Mouse (Mus musculus) heart, adult 9 months (tissue): ENCODE data around the gene Spindoc.

Experiments used
- DNase-seq, 2 experiments: peaks; one replicate each; pipeline ENCODE4 v3.0.0; 2022; ENCODE audit warnings: low spot score in 2 of 2

Spindoc gene

DNA sequence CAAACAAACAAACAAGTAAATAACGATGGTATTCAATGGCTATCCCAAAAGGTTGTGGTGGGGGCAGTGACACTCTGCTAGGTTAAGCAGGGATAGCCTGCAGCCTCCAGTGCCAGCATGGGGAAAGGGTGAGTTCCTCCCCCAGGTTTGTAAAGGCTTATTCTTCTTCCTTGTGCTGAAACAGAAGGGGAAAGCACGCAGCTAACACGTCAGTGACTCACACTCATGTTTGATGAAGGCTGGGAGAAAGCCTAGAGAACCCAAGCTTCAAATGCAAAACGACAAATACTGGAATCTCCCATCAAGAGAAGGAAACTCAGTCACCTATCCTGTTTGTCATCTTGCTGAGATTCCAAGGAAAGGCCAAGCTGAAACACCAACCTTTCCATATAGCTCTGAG lies 47.1 kb downstream of the Spindoc start:
- no peak for DNase-seq

DNA sequence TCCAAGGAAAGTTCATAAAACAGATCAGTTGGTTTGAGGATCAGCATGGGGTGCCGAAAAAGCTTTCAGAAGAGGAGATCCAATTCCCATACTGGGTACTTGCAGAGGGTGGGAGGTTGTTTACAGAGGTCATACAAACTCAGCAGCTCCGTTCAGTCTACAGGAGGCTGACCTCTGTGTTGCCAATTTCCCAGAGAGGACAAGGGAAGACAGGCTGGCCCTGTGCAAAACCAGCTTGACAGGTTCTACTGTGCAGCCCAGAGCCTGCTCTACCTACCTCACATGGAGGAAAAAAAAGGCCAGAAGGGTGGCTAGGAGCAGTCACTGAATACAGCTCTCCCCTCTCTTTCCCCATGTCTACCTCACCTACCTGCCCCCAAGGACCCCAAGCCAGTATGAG lies 48.7 kb downstream of the Spindoc start:
- no peak for DNase-seq

DNA sequence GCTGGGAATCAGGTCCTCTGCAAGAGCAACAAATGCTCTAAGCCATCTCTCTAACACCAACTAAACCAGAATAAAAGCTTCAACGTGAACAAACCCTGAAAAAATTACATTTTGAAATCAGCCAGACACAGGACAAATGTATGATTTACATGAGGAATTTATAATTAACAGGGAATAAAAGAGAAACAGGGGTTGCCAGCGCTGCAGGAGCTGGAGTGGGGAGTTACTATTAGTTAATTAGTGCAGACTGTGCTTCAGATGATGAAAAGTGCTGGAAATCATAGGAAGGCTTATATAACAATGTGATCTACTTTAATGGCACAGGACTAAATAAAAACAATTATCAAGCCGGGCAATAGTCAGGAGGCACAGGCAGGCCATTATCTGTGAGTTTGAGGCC lies 61.4 kb downstream of the Spindoc start:
- DNase-seq = no peak

DNA sequence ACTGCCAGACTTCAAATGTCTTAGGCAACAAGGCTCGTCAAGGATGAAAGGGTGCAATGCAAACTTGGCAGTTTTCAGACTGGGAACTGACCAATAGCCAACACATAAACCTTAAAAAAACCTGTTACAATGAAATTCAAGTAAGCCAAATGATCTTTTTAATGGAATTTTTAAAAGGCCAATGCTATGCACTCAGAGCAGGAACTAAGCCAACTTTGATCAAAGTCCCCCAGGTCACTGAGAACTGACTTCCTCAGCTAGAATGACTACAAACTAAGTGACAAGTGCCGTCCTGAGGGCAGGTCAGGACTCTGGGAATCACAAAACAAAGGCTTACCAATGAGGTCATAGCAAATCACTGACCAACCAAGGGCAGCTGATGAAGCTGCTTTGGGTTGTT lies 62.6 kb downstream of the Spindoc start:
- no peak for DNase-seq

DNA sequence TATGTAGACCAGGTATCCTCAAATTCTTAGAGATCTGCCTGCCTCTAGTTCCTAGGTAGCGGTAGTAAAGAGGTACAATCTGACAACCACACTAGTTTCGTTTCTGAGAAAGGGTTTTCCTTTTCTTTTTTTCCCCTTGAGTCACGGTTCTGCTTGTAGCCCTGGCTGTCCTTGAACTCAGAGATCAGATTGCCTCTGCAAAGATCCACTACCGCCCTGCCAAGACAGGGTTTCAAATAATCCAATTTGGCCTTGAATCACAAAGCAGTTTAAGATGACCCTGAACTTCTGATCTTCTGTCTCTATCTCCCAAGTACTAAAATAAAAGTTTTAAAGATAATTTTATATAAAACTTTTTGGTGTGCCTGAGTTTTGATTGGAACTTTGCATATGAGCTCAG lies 65.1 kb downstream of the Spindoc start:
- no peak for DNase-seq

DNA sequence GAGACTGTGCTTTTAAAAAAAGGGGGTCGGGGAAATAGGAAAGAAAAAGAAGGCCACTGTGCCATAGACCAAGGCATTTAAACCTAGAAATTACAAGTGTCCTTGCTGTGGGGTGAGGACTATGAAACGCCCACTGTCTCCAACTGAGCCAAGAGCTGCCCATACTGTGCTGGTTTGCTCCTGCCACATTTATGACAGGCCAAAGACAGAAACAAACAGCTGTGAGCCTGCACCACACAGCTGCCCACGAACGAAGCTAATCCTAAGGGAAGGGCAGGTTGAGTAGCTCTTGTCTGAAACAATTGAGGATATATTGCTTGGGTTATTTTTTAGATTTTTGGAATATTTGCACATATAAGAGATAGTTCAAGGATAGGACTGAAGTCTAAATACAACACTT lies 66.0 kb downstream of the Spindoc start:
- no peak for DNase-seq

DNA sequence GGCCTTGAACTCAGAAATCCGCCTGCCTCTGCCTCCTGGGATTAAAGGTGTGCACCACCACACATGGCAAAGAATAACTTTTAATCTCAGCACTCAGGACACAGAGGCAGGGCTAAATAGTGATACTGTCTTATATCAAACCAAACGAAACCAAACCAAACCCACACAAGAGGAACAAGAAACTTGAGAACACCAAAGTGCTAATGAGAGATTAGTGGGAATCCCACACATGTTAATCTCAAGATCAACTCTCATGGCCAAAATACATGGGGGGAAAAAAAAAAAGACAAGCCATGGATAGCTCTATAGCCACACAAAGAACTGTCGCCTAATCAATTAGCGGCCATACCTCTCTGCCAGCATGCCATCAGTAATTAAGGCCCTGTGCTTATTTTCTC lies 67.2 kb downstream of the Spindoc start:
- no peak for DNase-seq

DNA sequence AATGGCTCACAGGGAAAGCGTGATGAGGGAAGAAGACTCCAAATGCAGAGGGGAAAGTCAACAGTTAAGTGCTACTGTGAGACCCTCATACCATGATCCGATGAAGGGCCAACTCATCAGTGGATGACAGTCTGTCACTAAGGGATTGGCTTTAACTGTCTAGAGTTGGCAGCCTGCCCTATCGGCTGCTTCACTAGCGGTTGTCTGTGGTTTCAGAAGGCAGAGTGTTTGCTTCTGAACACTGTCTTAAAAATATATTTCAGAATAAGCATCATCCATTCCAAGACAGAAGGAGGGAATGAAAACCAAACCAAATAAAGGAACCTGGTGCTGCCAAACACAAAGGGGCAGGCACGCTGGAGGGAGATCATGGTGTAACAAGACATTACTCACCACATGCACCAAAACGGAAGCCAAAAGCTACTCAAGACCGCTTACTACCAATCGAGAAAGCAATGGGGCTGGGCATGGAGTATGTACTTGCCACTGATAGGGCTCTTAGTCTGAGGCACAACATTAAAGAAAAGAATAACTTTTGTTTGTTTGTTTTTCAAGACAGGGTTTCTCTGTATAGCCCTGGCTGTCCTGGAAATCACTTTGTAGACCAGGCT lies 67.7 kb downstream of the Spindoc start:
- no peak for DNase-seq

DNA sequence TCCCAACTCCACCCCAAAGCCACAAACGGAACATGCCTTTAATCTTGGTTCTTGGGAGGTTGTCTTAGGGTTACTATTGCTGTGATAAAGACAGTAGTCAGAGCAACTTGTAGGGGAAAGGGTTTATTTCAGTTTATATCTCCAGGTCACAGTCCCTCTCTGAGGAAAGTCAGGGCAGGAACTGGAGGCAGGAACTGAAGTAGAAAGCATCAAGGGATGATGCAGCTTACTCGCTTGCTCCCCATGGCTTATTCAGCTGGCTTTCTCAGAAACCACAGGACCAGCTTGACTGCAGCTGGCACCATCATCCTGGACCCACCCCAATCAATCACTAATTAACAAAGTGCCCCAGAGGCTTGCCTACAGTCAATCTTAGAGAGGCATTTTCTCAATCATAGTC lies 69.1 kb downstream of the Spindoc start:
- DNase-seq = no peak

DNA sequence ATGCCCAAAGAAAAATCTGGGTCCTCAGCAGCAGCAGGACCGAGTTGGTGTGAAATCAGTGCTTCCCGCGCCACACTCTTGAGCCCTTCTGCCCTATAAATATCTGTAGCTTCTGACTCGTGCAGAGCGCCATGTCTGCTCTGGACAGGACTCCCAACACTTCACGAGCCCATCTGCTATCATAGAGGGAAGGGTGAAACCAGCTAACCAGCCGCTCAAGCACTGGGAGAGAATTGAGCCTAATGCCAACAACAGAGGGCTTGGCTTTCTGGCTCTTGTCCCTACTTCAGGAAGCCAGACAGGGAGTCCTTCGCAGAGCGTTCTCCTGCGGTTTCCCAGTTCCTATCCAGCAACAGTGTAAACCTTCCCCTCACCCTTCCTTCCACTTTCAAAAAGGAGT lies 71.5 kb downstream of the Spindoc start:
- peak; percentile 63 for DNase-seq

DNA sequence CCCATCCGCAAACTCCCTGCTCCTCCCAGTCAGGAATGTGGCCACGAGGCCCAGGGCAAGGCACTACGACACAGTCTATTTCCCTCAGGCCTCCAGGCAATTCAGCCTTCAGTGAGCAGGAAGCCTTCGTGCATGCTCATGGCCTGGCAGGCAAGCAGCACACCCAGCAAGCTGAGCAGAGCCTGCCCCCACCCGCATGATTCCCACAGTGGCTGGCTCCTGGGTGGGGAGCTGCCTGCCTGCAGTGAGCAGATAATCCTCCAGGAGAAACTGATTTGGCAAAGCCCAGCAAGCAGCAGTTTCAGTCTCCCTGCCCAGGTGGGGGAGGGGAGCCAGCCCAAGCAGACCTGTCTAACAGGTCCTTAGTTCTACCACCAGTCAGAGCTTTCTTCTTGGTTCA lies 72.1 kb downstream of the Spindoc start:
- DNase-seq = peak; percentile 41 to 43

DNA sequence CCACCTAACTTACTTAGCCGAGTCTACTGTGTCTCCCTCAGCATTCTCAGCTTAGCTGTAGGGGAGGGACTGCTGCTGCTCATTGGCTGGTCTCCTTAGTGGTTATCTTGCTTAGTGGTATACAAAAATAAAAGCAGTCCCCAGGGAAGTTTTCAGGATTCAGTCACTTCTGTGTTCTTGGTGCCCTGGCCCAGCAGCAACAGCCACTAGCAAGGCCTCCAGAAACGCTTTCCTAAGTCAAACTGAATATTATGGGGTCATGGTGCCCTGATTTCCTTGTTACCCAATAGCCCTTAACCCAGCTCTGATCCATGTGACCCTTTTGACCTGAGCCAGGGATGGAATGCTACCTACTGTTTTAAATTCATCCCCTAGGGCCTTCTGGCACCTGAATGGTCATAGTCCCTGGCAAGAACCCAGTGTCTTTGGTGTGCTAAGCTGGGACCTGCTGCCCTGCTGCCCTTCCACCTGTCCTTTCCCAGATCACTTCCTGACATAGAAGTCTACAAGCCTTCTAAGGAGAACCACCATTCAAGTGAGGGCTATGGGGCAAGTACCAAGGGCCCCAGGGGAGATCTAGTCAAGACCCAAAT lies 73.0 kb downstream of the Spindoc start:
- no peak for DNase-seq

DNA sequence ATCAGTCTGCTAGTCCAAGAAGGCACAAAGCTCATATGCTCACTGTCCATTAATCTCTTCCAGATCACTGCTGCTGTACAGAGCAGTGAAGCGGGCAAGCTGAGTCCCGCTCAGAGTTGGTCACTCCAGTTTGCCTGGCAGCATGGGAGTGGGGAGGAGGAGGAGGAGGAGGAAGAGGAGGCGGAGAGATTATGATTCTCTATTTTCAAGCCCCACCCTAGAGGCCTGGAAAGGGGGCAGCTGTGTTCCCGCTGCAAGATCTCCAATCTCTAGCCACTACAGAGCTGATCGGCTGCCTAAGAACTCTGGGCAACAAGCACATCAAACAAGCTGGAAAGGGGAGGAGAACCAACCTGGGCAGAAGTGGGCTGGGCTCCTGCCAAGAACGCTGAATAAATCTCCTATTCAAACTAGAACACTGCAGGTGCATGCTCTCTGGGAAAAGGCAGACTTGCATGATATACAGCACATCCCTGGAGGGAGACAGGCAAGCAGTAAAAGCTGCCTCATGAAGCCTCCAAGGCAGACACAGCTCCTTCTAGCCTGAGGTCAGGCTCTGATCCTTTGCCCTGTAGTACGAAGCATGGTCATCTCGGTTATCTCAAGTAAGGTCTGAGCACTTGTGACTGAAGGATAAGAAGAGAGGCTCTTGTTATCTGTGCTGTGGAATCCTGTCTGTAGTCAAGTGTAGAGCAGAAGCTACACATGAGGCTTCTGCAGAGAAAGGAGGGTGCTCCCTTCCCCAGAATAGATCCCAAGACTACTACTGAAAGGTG lies 74.6 kb downstream of the Spindoc start:
- no peak for DNase-seq

DNA sequence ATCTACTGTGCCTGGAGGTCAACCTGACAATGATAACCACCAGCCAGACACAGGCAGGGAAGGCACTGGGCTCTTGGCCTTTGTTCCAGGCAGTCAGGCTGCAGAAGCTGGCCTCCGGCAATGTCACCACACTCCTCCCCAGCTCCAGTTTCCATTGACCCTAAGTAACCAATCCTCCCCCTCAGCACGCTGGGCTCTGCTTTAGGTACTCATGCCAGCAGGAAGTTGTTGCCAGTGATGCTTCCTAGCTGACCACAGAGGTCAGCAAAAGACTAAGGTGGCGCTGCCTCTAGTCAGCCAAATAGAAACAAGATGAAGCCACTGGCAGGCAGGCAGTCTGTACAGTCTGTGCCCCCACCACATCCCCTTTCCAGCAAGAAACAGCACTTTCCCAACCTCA lies 75.8 kb downstream of the Spindoc start:
- DNase-seq = peak; percentile 50 to 56

DNA sequence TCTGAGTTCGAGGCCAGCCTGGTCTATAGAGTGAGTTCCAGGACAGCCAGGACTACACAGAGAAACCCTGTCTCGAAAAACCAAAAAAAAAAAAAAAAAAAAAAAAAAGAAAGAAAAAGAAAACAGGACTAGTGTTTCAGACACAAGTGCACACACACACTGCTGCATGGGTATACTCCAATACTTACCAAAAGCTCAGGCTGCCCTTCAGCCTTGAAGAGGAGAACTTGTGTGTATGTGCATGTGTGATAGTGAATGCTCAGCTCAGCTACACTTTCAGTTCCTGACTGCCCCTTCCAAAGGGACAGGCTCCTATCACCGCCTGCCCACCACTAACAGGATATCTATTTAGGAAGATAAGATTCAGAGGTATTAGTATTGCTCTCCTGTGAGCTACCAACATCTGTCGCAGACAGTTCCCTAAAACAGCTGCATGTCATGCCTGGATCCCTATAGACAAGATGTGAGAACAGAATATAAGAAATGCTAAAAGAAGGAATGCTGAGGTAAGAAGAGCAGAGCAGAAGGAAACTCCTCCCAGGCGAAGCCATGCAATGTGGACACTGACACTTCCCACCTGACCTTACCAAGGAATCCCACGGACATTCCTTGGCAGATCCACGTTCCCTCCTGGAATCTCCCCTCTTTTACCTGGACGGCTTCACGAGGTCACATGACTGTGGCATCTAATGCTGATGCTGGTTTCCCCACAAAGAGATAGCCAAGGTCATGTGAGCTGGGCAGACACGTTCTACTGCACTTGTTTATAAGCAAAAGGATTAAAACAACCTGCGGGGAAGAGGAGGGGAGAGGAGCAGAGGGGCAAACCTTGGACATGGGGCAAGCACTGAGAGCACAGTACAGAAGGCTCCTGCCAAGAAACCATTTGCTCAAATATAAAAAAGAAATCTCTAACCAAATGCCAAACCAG lies 77.1 kb downstream of the Spindoc start:
- DNase-seq = no peak

DNA sequence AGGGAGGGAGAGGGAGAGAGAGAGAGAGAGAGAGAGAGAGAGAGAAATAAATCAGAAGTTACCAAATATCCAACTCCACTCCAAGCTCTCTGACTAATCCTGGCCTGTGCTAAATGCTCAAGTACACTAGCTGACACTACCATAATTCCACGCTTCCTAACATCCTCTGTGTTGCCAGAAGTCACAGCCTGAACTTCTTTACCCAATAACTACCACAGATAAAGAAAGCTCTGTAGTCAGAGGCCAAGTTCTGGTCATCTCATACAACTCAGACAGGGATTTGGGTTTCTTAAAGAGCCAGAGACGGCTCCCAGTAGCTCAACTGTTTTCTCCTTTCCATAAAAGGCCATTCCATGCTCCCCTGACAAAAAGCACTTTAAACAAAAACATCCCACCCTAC lies 78.0 kb downstream of the Spindoc start:
- peak; percentile 47 to 66 for DNase-seq
